Mouse (Mus musculus): ENCODE data around the gene Fbxo2. TPM values are rescaled to one million over a fixed set of nuclear protein-coding genes. Genes with fewer than 3 reads are reported as not detected.

The Fbxo2 gene
- polyA plus RNA-seq, 1 experiment from 2014 or later: 5.4 TPM

GRCm38 (mm10) chr4:148151267-148152168 lies 8.9 kb upstream of the Fbxo2 start, which contains the start of gene Fbxo6:
TSS of gene Fbxo6 (minus strand) at chr4:148152140.
- Histone ChIP-seq H3K27me3 (replicated peaks; ENCODE audit: control insufficient read depth, insufficient read depth, low read length) (no peaks in the 10 kb centered on the region), H3K4me2 (ENCODE audit: low read depth, low read length) (peak within 1 kb of the TSS; percentile 99), H3K4me3 (ENCODE audit: low read depth, low read length) (peak within 1 kb of the TSS; percentile 65), H3K9ac (ENCODE audit: low read depth, low read length) (peak within 1 kb of the TSS; percentile 76), H3K4me1 (ENCODE audit: control insufficient read depth, insufficient read depth, low read length) (0 out of 2 replicates have a peak, but pooled peaks cover 5% of the 10 kb centered on the region), H3K27ac (replicated peaks; ENCODE audit: low read depth, low read length) (peak within 1 kb of the TSS; percentile 75; the same call in 1 of the 2 replicates), H3K36me3 (ENCODE audit: control insufficient read depth, insufficient read depth, low read length) (peaks cover 20% of the 10 kb centered on the region; the same call in 1 of the 2 replicates), H3K9me3 (ENCODE audit: control insufficient read depth, low read length) (no peaks in the 10 kb centered on the region)
- WGBS: 4% methylated on average over 24 of the region's 67 CpGs
- DNase-seq (ENCODE audit: low spot score) (peak; percentile 94), ATAC-seq (ENCODE audit: low read depth) (peak; percentile 90)

- Histone ChIP-seq H3K27ac (replicated peaks; ENCODE audit: low read depth, low read length) (no peak overlapping the region), H3K27me3 (replicated peaks; ENCODE audit: control insufficient read depth, insufficient read depth, low read length) (no peaks in the 10 kb centered on the region)
These were observed 7.9 kb upstream of the Fbxo2 start for GRCm38 (mm10) chr4:148152547-148152946.

GRCm38 (mm10) chr4:148154006-148154405 lies 6.4 kb upstream of the Fbxo2 start:
- DNase-seq (ENCODE audit: low spot score) (no peak), ATAC-seq (ENCODE audit: low read depth) (no peak)
- Histone ChIP-seq H3K36me3 (ENCODE audit: control insufficient read depth, insufficient read depth, low read length) (peaks cover 20% of the 10 kb centered on the region; the same call in 1 of the 2 replicates), H3K9ac (ENCODE audit: low read depth, low read length) (no peak overlapping the region), H3K4me3 (ENCODE audit: low read depth, low read length) (no peak overlapping the region), H3K27me3 (replicated peaks; ENCODE audit: control insufficient read depth, insufficient read depth, low read length) (no peaks in the 10 kb centered on the region), H3K9me3 (ENCODE audit: control insufficient read depth, low read length) (no peaks in the 10 kb centered on the region), H3K4me2 (ENCODE audit: low read depth, low read length) (no peak overlapping the region), H3K4me1 (ENCODE audit: control insufficient read depth, insufficient read depth, low read length) (peaks cover 9% of the 10 kb centered on the region; the same call in 1 of the 2 replicates), H3K27ac (replicated peaks; ENCODE audit: low read depth, low read length) (no peak overlapping the region)
- WGBS: 92% methylated on average over 4 of the region's 4 CpGs

More at GRCm38 (mm10) chr4:148152547-148152946, 7.9 kb upstream of the Fbxo2 start:
- Histone ChIP-seq H3K36me3 (ENCODE audit: control insufficient read depth, insufficient read depth, low read length) (peaks cover 20% of the 10 kb centered on the region; the same call in 1 of the 2 replicates), H3K9ac (ENCODE audit: low read depth, low read length) (no peak overlapping the region), H3K4me1 (ENCODE audit: control insufficient read depth, insufficient read depth, low read length) (0 out of 2 replicates have a peak, but pooled peaks cover 5% of the 10 kb centered on the region), H3K4me3 (ENCODE audit: low read depth, low read length) (no peak overlapping the region), H3K4me2 (ENCODE audit: low read depth, low read length) (no peak overlapping the region), H3K9me3 (ENCODE audit: control insufficient read depth, low read length) (no peaks in the 10 kb centered on the region)
- no peak for DNase-seq (ENCODE audit: low spot score)
- WGBS: 76% methylated on average over 5 of the region's 5 CpGs
- no peak for ATAC-seq (ENCODE audit: low read depth)

GRCm38 (mm10) chr4:148154982-148155381 lies 5.4 kb upstream of the Fbxo2 start:
- Histone ChIP-seq H3K27ac (replicated peaks; ENCODE audit: low read depth, low read length) (no peak overlapping the region), H3K4me2 (ENCODE audit: low read depth, low read length) (no peak overlapping the region), H3K4me3 (ENCODE audit: low read depth, low read length) (no peak overlapping the region), H3K9me3 (ENCODE audit: control insufficient read depth, low read length) (no peaks in the 10 kb centered on the region), H3K27me3 (replicated peaks; ENCODE audit: control insufficient read depth, insufficient read depth, low read length) (no peaks in the 10 kb centered on the region), H3K36me3 (ENCODE audit: control insufficient read depth, insufficient read depth, low read length) (peaks cover 20% of the 10 kb centered on the region; the same call in 1 of the 2 replicates), H3K9ac (ENCODE audit: low read depth, low read length) (no peak overlapping the region), H3K4me1 (ENCODE audit: control insufficient read depth, insufficient read depth, low read length) (peaks cover 8% of the 10 kb centered on the region; the same call in 1 of the 2 replicates)
- DNase-seq (ENCODE audit: low spot score) (no peak), ATAC-seq (ENCODE audit: low read depth) (no peak)
- WGBS: 58% methylated on average over 3 of the region's 3 CpGs

GRCm38 (mm10) chr4:148158436-148159348 lies 1.7 kb upstream of the Fbxo2 start:
- Histone ChIP-seq H3K36me3 (ENCODE audit: control insufficient read depth, insufficient read depth, low read length) (peaks cover 16% of the 10 kb centered on the region; the same call in 1 of the 2 replicates), H3K9me3 (ENCODE audit: control insufficient read depth, low read length) (no peaks in the 10 kb centered on the region), H3K4me2 (ENCODE audit: low read depth, low read length) (peak overlapping the region; percentile 99), H3K9ac (ENCODE audit: low read depth, low read length) (peak overlapping the region; percentile 75), H3K4me1 (ENCODE audit: control insufficient read depth, insufficient read depth, low read length) (peaks cover 6% of the 10 kb centered on the region; the same call in 1 of the 2 replicates), H3K4me3 (ENCODE audit: low read depth, low read length) (peak overlapping the region; percentile 66), H3K27ac (replicated peaks; ENCODE audit: low read depth, low read length) (no peak overlapping the region), H3K27me3 (replicated peaks; ENCODE audit: control insufficient read depth, insufficient read depth, low read length) (peaks cover 35% of the 10 kb centered on the region)
- WGBS: 32% methylated on average over 26 of the region's 27 CpGs
- DNase-seq (ENCODE audit: low spot score) (no peak), ATAC-seq (ENCODE audit: low read depth) (no peak)

- Histone ChIP-seq H3K36me3 (ENCODE audit: control insufficient read depth, insufficient read depth, low read length) (peaks cover 10% of the 10 kb centered on the region; the same call in 1 of the 2 replicates), H3K9ac (ENCODE audit: low read depth, low read length) (peak overlapping the region; percentile 75), H3K27me3 (replicated peaks; ENCODE audit: control insufficient read depth, insufficient read depth, low read length) (peaks cover 46% of the 10 kb centered on the region), H3K4me1 (ENCODE audit: control insufficient read depth, insufficient read depth, low read length) (peaks cover 6% of the 10 kb centered on the region; the same call in 1 of the 2 replicates), H3K4me2 (ENCODE audit: low read depth, low read length) (peak overlapping the region; percentile 99), H3K9me3 (ENCODE audit: control insufficient read depth, low read length) (no peaks in the 10 kb centered on the region), H3K27ac (replicated peaks; ENCODE audit: low read depth, low read length) (no peak overlapping the region; the same call in 1 of the 2 replicates), H3K4me3 (ENCODE audit: low read depth, low read length) (peak overlapping the region; percentile 66)
- peak; percentile 90 for ATAC-seq (ENCODE audit: low read depth)
- peak; percentile 96 for DNase-seq (ENCODE audit: low spot score)
- whole genome bisulfite sequencing: under 1% methylated on average over 26 of the region's 55 CpGs
These were observed 631 bp upstream of the Fbxo2 start for GRCm38 (mm10) chr4:148159544-148160435.

- Histone ChIP-seq H3K4me1 (ENCODE audit: control insufficient read depth, insufficient read depth, low read length) (peaks cover 2% of the 10 kb centered on the region; the same call in 1 of the 2 replicates), H3K9me3 (ENCODE audit: control insufficient read depth, low read length) (no peaks in the 10 kb centered on the region), H3K4me2 (ENCODE audit: low read depth, low read length) (peak overlapping the region; percentile 62), H3K36me3 (ENCODE audit: control insufficient read depth, insufficient read depth, low read length) (no peaks in the 10 kb centered on the region), H3K27me3 (replicated peaks; ENCODE audit: control insufficient read depth, insufficient read depth, low read length) (peaks cover 72% of the 10 kb centered on the region), H3K27ac (replicated peaks; ENCODE audit: low read depth, low read length) (no peak overlapping the region), H3K9ac (ENCODE audit: low read depth, low read length) (0 out of 2 replicates have a peak overlapping the region, but pooled peaks have one; percentile 51), H3K4me3 (ENCODE audit: low read depth, low read length) (peak overlapping the region; percentile 35)
- ATAC-seq (ENCODE audit: low read depth) (peak; percentile 38; the same call in 1 of the 2 replicates), DNase-seq (ENCODE audit: low spot score) (peak; percentile 86)
- 0% methylated on average over 9 of the region's 29 CpGs for WGBS
These were observed 3.6 kb downstream of the Fbxo2 start for GRCm38 (mm10) chr4:148164002-148164439.

Measured in embryonic facial prominence, embryonic 14.5 days (tissue).